Mouse (Mus musculus): ENCODE measurements around the gene Flt4.

The Flt4 gene

GRCm38 (mm10) chr11:49697779-49698178 is 88.7 kb downstream of the Flt4 start:
- no peak for DNase-seq (ENCODE audit: low spot score in 2 of 2)

GRCm38 (mm10) chr11:49699079-49699478 is 90.0 kb downstream of the Flt4 start:
- DNase-seq (ENCODE audit: low spot score in 2 of 2), result no peak

GRCm38 (mm10) chr11:49702014-49702413 is 93.0 kb downstream of the Flt4 start:
- DNase-seq (ENCODE audit: low spot score in 2 of 2), result no peak
